Mouse (Mus musculus) forebrain, embryonic 16.5 days (tissue): Measurements from ENCODE around the gene Tcaf1. TPM values are rescaled to one million over a fixed set of nuclear protein-coding genes. Genes with fewer than 3 reads are reported as not detected.
A peak's percentile ranks its signal among the peaks of the same experiment; 100 is the strongest.

Experiments
- ATAC-seq: fragments of 200-750 bp; cut with Nextera tagmentation; 2 replicates; pipeline ENCODE4 v1.8.0; 2017; ENCODE audit warnings: mild to moderate bottlenecking, moderate library complexity
- H3K27ac ChIP-seq: fragments of 300-500 bp; sonication (generic); 2 replicates; pipeline ENCODE4 v1.5.1; 2014; ENCODE audit warnings: low read length, control low read depth
- H3K27me3 ChIP-seq: fragments of 300-500 bp; sonication (generic); replicated peaks from 2 replicates; pipeline ENCODE4 v1.6.1; 2014; ENCODE audit warnings: low read length; ENCODE audit not compliant: control insufficient read depth, insufficient read depth
- H3K36me3 ChIP-seq: fragments of 300-500 bp; sonication (generic); 2 replicates; pipeline ENCODE4 v1.6.1; 2014; ENCODE audit not compliant: control insufficient read depth, insufficient read depth
- H3K4me1 ChIP-seq: fragments of 300-500 bp; sonication (generic); replicated peaks from 2 replicates; pipeline ENCODE4 v1.6.1; 2014; ENCODE audit warnings: low read length; ENCODE audit not compliant: control insufficient read depth, insufficient read depth
- H3K4me2 ChIP-seq: fragments of 300-500 bp; sonication (generic); 2 replicates; pipeline ENCODE4 v1.6.1; 2014; ENCODE audit warnings: mild to moderate bottlenecking, low read length, control low read depth
- H3K4me3 ChIP-seq: fragments of 300-500 bp; sonication (generic); replicated peaks from 2 replicates; pipeline ENCODE4 v1.5.1; 2014; ENCODE audit warnings: mild to moderate bottlenecking, low read length, control low read depth
- H3K9ac ChIP-seq: fragments of 300-500 bp; sonication (generic); replicated peaks from 2 replicates; pipeline ENCODE4 v1.6.1; 2014; ENCODE audit warnings: low read depth, low read length, control low read depth
- H3K9me3 ChIP-seq: fragments of 300-500 bp; sonication (generic); 2 replicates; pipeline ENCODE4 v1.6.1; 2016; ENCODE audit warnings: low read length; ENCODE audit not compliant: control insufficient read depth
- WGBS: fragments of 180-500 bp; shearing (Covaris S2); extraction: QIAGEN DNeasy Blood & Tissue Kit; methylation state at CpG from one replicate; pipeline ENCODE4 v1.1.7; 2014; 5-methylcytosine and 5-hydroxymethylcytosine counted together
- polyA plus RNA-seq: library from polyadenylated mRNA; unstranded; fragments of >200 nt; fragmentation: Nextera tagmentation; extraction: Ambion mirVana; gene quantifications from 2 replicates; pipeline ENCODE4 v1.2.1, GENCODE M21; 2015

The Tcaf1 gene
- 211 and 221 TPM in 2 replicates for polyA plus RNA-seq

DNA sequence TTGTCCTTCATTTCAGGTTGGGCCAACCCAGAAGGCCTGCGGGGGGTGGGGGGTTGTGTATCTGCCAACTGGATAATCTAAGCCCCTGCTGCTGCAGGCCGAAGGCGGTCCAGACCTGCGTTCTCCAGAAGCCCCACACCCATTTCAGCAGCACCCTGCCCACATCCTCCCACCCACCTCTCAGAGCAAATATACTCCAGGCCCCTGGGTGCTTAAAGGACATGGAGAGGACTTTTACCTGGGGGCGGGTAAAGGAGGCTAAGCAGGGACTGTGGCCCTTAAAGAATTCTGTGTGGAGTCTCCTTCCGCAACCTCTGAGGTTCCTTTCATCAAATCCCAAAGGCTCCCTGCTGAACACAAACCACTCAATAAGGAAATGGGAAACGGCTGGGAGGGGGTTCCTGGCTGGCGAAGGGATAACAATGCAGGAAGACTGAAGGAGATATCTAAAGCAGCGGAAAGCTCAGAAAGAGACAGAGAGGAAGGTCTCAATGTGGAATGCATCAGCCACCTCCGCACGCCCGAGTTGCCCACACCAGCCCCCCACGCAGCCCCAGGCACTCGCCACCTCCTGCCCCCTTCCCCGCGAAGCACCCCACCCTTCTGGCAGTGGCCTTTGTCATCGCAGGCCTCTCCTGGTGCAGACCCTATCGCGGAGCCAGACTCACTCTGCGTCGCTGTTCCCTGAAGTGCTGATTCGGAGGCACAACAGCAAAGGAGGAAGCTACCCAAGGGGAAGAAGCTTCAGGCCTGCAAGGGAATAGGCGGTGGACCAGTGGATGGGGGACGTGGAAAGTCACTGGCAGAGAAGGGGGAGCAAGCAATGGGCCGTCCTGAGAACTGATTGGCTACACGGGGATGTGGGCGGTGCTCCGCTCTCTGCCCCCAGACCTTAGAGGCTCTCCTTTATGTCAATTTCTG is at the start of gene Tcaf1:
Tcaf1 (minus strand) TSS at position 798 of the 921 bp plus-strand sequence.
- H3K4me3 ChIP-seq = peak within 1 kb of the TSS; percentile 82
- peak within 1 kb of the TSS; percentile 70 for H3K4me2 ChIP-seq
- under 1% methylated on average over 28 of the region's 28 CpGs for WGBS
- no peaks in the 10 kb centered on the region for H3K9me3 ChIP-seq
- peak within 1 kb of the TSS; percentile 99 for H3K27ac ChIP-seq
- peak within 1 kb of the TSS; percentile 98 for H3K9ac ChIP-seq
- no peaks in the 10 kb centered on the region for H3K27me3 ChIP-seq
- peaks cover 19% of the 10 kb centered on the region for H3K4me1 ChIP-seq
- peak; percentile 100 for ATAC-seq
- no peaks in the 10 kb centered on the region for H3K36me3 ChIP-seq

DNA sequence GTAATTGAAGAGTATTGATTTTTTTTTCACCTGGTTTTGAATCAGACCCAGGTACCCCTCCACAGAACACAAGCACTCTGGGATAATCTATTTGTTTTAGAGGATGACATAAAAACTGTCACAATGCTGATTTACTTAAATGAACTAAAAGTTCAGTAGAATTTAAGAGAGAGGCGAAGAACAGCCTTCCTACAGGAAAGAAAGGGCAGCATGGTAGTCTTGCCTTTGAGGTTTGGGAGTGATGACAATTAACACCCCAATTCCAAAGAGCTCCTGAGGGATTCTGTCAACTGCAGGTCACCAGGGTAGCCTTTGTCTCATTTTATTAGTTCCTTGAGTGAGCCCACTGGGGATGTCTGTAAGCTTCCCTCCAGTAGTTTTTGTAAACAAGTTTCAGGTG is 46.2 kb upstream of the Tcaf1 start, which contains the start of gene Olfr38:
Olfr38 (plus strand) TSS at position 301 of the 400 bp plus-strand sequence.
- no peaks in the 10 kb centered on the region for H3K36me3 ChIP-seq
- 89% methylated on average over 1 of the region's 1 CpGs for WGBS

DNA sequence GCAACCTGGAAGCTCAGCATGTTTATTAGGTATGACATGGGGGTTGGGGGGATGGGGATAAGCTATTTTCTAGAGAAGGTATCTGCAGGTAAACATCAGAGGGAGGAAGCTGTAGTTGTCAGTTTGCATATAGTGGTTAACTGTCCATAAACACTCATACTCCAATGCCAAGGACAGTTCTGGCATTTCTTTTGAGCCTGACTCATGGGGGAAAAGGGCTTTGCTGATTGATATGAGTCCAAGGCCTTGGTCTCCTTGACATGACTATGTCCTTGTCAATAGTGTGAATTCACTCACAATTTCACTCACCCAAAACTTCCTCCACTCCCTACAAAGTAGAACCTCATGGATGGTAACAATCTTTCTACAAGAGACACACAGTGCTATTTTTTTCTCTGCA is 38.0 kb upstream of the Tcaf1 start:
- no peak overlapping the region for H3K9ac ChIP-seq
- ATAC-seq = no peak
- no peaks in the 10 kb centered on the region for H3K36me3 ChIP-seq
- H3K4me1 ChIP-seq = no peaks in the 10 kb centered on the region
- no peaks in the 10 kb centered on the region for H3K9me3 ChIP-seq
- H3K4me2 ChIP-seq = no peak overlapping the region
- H3K4me3 ChIP-seq = no peak overlapping the region
- H3K27ac ChIP-seq = no peak overlapping the region
- H3K27me3 ChIP-seq = no peaks in the 10 kb centered on the region

More for the DNA sequence above, 46.2 kb upstream of the Tcaf1 start, which contains the start of gene Olfr38:
- H3K4me3 ChIP-seq = no peak within 1 kb of the TSS
- H3K9ac ChIP-seq = no peak within 1 kb of the TSS
- H3K27me3 ChIP-seq = no peaks in the 10 kb centered on the region
- no peak for ATAC-seq
- H3K4me2 ChIP-seq = no peak within 1 kb of the TSS
- no peak within 1 kb of the TSS for H3K27ac ChIP-seq
- H3K9me3 ChIP-seq = no peaks in the 10 kb centered on the region
- H3K4me1 ChIP-seq = no peaks in the 10 kb centered on the region

DNA sequence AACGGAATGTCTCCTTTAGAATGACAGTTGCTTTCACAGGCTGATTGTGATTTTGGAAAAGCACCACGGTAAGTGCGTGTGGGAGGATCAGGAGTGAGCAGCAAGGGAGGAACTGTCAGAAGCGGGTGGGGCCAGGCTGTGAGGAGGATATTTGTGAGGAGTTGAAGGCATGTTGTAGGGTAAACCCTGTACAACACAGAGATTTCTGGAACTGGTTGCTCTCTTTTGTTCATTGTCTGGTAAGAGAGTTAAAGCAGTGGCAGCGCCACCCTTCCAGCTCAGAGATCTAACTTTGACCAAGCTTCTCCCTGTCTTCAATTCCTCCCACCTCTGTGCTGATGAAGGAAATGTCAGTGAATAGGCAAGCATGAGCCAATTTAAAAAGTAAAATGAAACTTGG is 32.4 kb upstream of the Tcaf1 start:
- no peak overlapping the region for H3K4me3 ChIP-seq
- no peak overlapping the region for H3K4me2 ChIP-seq
- WGBS = 75% methylated on average over 5 of the region's 5 CpGs
- ATAC-seq = no peak
- no peak overlapping the region for H3K9ac ChIP-seq
- no peaks in the 10 kb centered on the region for H3K27me3 ChIP-seq
- H3K9me3 ChIP-seq = no peaks in the 10 kb centered on the region
- H3K27ac ChIP-seq = no peak overlapping the region
- H3K36me3 ChIP-seq = no peaks in the 10 kb centered on the region
- H3K4me1 ChIP-seq = no peaks in the 10 kb centered on the region

DNA sequence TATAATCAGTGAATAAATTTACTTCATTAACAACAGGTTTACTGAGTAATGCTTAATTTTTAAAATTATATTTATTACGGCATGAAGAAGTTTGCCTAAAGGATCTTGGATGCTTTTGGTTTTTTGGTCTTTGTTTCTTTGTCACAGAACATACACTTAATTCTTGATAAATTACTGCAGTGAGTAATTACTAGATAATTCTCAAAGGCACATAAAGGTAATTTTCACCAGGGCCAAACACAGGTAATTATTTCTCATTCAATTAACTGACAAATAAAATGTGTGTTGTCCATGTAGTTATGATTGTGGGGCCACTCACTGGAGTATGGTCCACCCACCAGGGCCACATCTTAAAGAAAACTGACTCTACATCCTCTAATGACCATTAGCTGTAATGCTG is 29.2 kb upstream of the Tcaf1 start, which contains the start of gene Olfr453:
Olfr453 (plus strand) TSS at position 301 of the 400 bp plus-strand sequence.
- Histone ChIP-seq H3K4me1 (no peaks in the 10 kb centered on the region), H3K4me2 (no peak within 1 kb of the TSS), H3K36me3 (no peaks in the 10 kb centered on the region), H3K4me3 (no peak within 1 kb of the TSS), H3K27ac (no peak within 1 kb of the TSS), H3K9ac (no peak within 1 kb of the TSS), H3K9me3 (no peaks in the 10 kb centered on the region), H3K27me3 (no peaks in the 10 kb centered on the region)
- no peak for ATAC-seq
- 92% methylated on average over 1 of the region's 1 CpGs for WGBS

DNA sequence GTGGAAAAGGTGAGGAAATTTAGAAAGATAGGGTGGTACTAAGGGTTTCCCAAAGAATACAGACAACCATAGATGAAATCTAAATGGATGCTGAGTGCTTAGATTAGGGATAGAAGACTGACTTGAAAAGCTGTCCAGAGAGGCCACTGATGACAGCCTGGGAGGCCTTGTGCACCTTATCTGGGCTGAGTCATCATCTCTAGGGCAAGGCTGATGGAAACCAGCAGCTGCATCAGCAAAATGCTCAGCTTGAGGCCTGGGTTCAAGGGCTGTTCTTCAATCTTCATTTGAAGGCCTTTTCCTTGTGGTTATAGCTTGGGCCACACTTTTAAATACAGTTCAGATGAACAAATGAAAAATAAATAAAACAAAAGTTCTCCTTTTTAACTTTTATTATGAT is 8.1 kb upstream of the Tcaf1 start:
- Histone ChIP-seq H3K36me3 (no peaks in the 10 kb centered on the region), H3K4me3 (no peak overlapping the region), H3K27me3 (no peaks in the 10 kb centered on the region), H3K4me2 (no peak overlapping the region), H3K9ac (no peak overlapping the region), H3K9me3 (no peaks in the 10 kb centered on the region), H3K27ac (no peak overlapping the region), H3K4me1 (no peaks in the 10 kb centered on the region)
- ATAC-seq = no peak

DNA sequence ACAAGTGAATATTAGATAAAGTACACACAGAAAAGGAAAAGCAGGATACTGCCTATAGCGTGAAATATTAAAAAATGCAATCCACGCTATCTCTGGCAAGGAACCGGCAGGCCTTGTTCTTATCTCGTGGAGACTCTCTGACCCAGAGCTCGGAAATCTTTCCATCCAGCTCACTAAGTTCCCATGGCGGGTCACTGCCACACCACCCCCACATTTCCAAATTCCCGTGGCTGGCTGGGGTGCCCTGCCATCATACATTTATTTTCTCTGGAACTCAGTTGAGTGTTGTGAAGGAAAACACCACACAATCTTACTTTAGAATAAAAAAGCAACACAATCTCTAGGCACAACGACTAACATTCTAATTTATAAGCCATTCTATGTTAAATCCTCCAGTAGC is 4.8 kb upstream of the Tcaf1 start:
- no peak for ATAC-seq
- Histone ChIP-seq H3K36me3 (no peaks in the 10 kb centered on the region), H3K27ac (no peak overlapping the region), H3K4me2 (no peak overlapping the region), H3K9me3 (no peaks in the 10 kb centered on the region), H3K4me1 (no peaks in the 10 kb centered on the region), H3K4me3 (no peak overlapping the region), H3K27me3 (no peaks in the 10 kb centered on the region), H3K9ac (no peak overlapping the region)
- WGBS = 76% methylated on average over 8 of the region's 8 CpGs

DNA sequence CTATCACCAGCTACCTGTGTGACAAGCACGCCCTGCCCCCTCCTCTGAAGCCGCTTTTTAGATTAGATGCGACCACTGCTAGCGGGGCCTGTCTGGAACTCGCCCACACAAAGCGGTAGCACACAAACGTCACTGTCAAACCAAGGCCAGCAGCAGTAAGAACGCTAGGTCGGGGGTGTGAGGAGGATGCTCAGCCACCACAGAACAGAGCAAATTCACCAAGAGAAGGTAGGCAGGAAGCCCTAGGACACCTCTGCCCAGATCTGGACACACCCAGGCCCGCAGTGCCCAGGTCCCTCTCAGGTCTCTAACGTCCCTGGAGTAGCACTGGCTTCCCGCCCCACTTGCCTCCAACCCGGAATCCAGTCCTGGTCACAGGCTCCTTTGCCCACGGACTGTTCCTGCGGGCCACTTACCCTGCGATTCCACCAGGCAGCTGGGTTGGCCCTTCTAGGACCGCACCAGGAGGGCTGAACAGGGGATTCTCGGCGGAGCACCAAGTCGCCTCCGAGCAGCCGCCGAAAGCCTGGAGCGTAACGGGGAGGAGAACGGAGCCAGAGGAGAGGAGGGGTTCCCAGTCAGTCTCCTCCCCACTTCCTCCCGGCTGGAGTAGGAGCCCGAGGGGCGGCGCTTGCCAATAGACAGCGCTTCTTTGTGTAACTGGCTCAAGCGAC is 17.2 kb downstream of the Tcaf1 start:
- ATAC-seq = peak; percentile 96
- Histone ChIP-seq H3K9me3 (no peaks in the 10 kb centered on the region), H3K9ac (peak overlapping the region; percentile 80), H3K4me2 (peak overlapping the region; percentile 55), H3K27me3 (no peaks in the 10 kb centered on the region), H3K27ac (peak overlapping the region; percentile 93), H3K36me3 (peaks cover 3% of the 10 kb centered on the region; the same call in 1 of the 2 replicates), H3K4me1 (peaks cover 17% of the 10 kb centered on the region), H3K4me3 (peak overlapping the region; percentile 61)
- WGBS = under 1% methylated on average over 32 of the region's 32 CpGs

DNA sequence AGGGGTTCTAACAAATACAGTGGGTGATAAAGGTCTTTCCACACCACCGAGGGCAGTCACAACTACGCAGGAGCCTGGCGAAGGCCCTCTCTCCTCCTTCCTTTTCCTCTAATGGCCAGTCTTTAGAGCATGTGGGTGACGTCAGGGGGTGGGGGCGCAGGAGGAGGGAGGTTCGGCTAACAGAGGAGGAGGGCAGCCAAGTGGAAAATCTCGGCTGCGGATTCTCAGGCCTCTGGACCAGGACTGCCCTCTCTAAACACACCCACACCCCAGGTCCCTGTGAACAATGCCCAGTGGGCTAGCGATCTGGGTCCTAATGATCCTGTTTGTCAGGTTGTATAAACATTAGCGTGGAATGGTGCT is 17.8 kb downstream of the Tcaf1 start:
- Histone ChIP-seq H3K27ac (peak overlapping the region; percentile 93), H3K9me3 (no peaks in the 10 kb centered on the region), H3K27me3 (no peaks in the 10 kb centered on the region), H3K9ac (peak overlapping the region; percentile 80), H3K36me3 (peaks cover 3% of the 10 kb centered on the region; the same call in 1 of the 2 replicates), H3K4me2 (peak overlapping the region; percentile 55), H3K4me1 (peaks cover 17% of the 10 kb centered on the region), H3K4me3 (peak overlapping the region; percentile 61)
- ATAC-seq = peak; percentile 78
- WGBS = 0% methylated on average over 10 of the region's 10 CpGs
